In genomic region chr7:28716590-28717281, GRCm38 (mm10) we compare ENCODE assay signal across 8 mouse cellular contexts. TPM values are rescaled to one million over a fixed set of nuclear protein-coding genes. Genes with fewer than 3 reads are reported as not detected.
DNase-seq lines count a peak whose midpoint lies in the region; ATAC-seq lines count a peak whose summit lies in the region.

Fbxo17 (plus strand) TSS chr7:28716804.

- H3K27me3 ChIP-seq in kidney, embryonic 16.5 days (ENCODE audit: insufficient read depth, low read length), result no peaks in the 10 kb centered on the region

- ATAC-seq in kidney, embryonic 16.5 days (ENCODE audit: low FRiP score, low TSS enrichment), result peak; percentile 80

- H3K4me1 ChIP-seq in kidney, embryonic 16.5 days (ENCODE audit: insufficient read depth, low read length), result peaks cover 17% of the 10 kb centered on the region; the same call in 1 of the 2 replicates

- H3K4me2 ChIP-seq in kidney, embryonic 16.5 days (replicated peaks; ENCODE audit: low read depth, low read length), result peak within 1 kb of the TSS; percentile 76

- no peaks in the 10 kb centered on the region for H3K36me3 ChIP-seq in kidney, embryonic 16.5 days (ENCODE audit: insufficient read depth, low read length)

- WGBS in kidney, embryonic 16.5 days, result 1% methylated on average over 34 of the region's 36 CpGs

- peak; percentile 80 for DNase-seq in 3T3-L1 (ENCODE audit: low read depth, low spot score)
- peak; percentile 43 for DNase-seq in adipocyte (ENCODE audit: low spot score)
- DNase-seq in embryo, embryonic 9.5 days (ENCODE audit: extremely low spot score), result peak; percentile 80
- DNase-seq in heart, adult 9 months (ENCODE audit: low spot score in 2 of 2), result peak; percentile 44 to 46
- DNase-seq in lung, postnatal 36 days, result peak; percentile 72
- DNase-seq in retina, embryonic 14.5 days (ENCODE audit: low spot score), result peak; percentile 74
- DNase-seq in right cerebral cortex, adult 18-20 months, result no peak

- peak within 1 kb of the TSS; percentile 1; the same call in 1 of the 2 replicates for H3K27ac ChIP-seq in kidney, embryonic 16.5 days (ENCODE audit: low read length)

- H3K4me3 ChIP-seq in kidney, embryonic 16.5 days (ENCODE audit: low read length), result peak within 1 kb of the TSS; percentile 58

- H3K9ac ChIP-seq in kidney, embryonic 16.5 days (replicated peaks; ENCODE audit: low read length), result peak within 1 kb of the TSS; percentile 74

- no peaks in the 10 kb centered on the region; the same call in 1 of the 2 replicates for H3K9me3 ChIP-seq in kidney, embryonic 16.5 days (ENCODE audit: low read length)

RNA-seq across cellular contexts. Expression of gene Fbxo17, which starts in this region (rescaled TPM):
- polyA plus RNA-seq in kidney, embryonic 16.5 days (2015; fragmentation: Nextera tagmentation; extraction: Ambion mirVana), result 9.4 and 9.9 TPM in 2 replicates
